Mouse (Mus musculus): ENCODE data around the gene Gm13283.
"Not testable (repeated sequence)": the region's sequence is repeated elsewhere in the genome, so short reads cannot be mapped to it uniquely, and the experiment has no call there.

DNA sequence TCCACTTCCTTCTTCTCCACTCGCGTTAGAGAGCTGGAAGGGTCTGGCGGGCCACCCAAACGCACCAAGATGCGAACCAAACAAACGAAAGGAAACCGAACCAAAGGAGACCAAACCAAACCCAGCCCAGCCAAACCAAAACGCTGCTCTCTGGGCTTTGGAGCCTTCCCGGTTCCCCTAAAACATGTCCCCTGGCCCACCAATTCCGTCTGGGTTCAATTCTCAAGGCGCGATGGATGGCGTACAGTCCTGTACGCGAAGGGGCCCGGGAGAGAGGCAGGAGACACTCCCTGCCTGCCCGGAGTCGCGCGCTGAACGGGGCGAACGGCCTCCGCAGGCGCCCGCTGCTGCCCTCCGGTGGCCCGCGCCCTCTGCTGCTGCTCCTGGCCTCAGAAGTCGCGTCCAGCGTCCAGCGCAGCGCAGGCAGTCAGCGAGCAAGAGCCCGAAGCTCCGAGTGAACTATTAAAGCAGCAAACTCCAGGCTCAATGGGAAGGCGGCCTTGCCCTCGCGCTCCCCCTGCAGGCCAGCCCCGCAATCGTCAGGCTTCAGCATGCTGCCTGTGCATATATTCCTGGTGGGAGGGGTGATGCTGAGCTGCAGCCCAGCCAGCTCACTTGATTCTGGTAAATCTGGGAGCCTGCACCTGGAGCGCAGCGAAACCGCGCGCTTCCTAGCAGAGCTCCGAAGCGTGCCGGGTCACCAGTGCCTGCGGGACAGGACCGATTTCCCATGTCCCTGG is 34.2 kb downstream of the Gm13283 start, which contains the start of gene Gm13275:
- TF ChIP-seq ZC3H11A (IDR thresholded peaks at IDR 0.05; ENCODE audit: borderline replicate concordance, low read depth, low read length); ZNF384 (IDR thresholded peaks at IDR 0.05; ENCODE audit: low read depth, low read length); CHD2 (IDR thresholded peaks at IDR 0.05; ENCODE audit: low read depth, low read length); HCFC1 (IDR thresholded peaks at IDR 0.05; ENCODE audit: borderline replicate concordance, insufficient read depth, low read length): not testable (repeated sequence)
